Mouse (Mus musculus): Measurements from ENCODE around the gene Zkscan3. TPM values are rescaled to one million over a fixed set of nuclear protein-coding genes. Genes with fewer than 3 reads are reported as not detected.
A peak's percentile ranks its signal among the peaks of the same experiment; 100 is the strongest.

The Zkscan3 gene
- polyA plus RNA-seq (2012; rRNA removed) (71.0 and 81.2 TPM in 2 replicates), polyA plus RNA-seq (2014; fragmentation: Nextera tagmentation; extraction: Ambion mirVana) (74.6 and 82.0 TPM in 2 replicates)

DNA sequence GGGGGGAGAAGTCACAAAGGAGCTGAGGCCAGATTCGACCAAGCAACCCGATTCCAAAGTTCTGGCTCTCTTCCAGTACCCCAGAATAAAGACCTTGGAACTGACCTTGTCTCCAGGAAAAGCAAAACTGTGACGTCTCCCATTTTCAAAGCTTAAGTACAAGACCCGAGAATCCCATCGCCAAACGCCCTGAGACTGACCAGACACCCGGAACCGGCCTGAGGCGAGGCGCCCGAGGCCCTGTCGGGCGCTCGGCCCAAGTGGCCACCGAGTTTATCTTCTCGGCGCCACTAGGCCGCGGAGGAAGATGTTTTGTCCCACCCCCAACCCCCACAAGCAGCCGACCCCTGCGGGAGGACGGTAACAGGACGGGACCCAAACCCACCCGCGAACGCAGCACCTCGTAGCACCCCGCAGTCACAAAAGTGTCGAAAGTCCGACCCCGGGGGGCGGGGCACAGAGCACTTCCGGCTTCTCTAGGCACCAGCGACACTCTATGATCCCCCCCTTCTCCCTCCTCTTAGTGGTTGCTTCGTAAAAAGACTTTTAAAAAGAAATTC, at the start of gene Zkscan3:
Zkscan3 (minus strand) TSS at position 469 of the 560 bp plus-strand sequence.
- peak; percentile 94 for DNase-seq (ENCODE audit: low spot score)
- ATAC-seq (ENCODE audit: low FRiP score, low read depth), result peak; percentile 96
- WGBS, result under 1% methylated on average over 35 of the region's 35 CpGs
- H3K9ac ChIP-seq (ENCODE audit: low read depth, low read length, severe bottlenecking), result peak within 1 kb of the TSS; percentile 87
- H3K4me2 ChIP-seq (replicated peaks; ENCODE audit: low read depth, low read length, severe bottlenecking), result peak within 1 kb of the TSS; percentile 69
- peak; percentile 40; the same call in 1 of the 2 replicates for TF ChIP-seq POLR2A (IDR thresholded peaks at IDR 0.05; ENCODE audit: borderline replicate concordance, extremely low read depth, insufficient read depth, insufficient read length)
- H3K27ac ChIP-seq (replicated peaks; ENCODE audit: low read depth, low read length), result peak within 1 kb of the TSS; percentile 76; the same call in 1 of the 2 replicates
- H3K27me3 ChIP-seq (ENCODE audit: control insufficient read depth, insufficient read depth, low read length), result no peaks in the 10 kb centered on the region
- peak within 1 kb of the TSS; percentile 83 for H3K4me3 ChIP-seq (replicated peaks; ENCODE audit: low read length)
- H3K4me1 ChIP-seq (ENCODE audit: control insufficient read depth, insufficient read depth, low read length), result peaks cover 10% of the 10 kb centered on the region; the same call in 1 of the 2 replicates
- peaks cover 17% of the 10 kb centered on the region for H3K36me3 ChIP-seq (ENCODE audit: control insufficient read depth, insufficient read depth, low read length)
- H3K9me3 ChIP-seq (ENCODE audit: control insufficient read depth, low read length), result no peaks in the 10 kb centered on the region

DNA sequence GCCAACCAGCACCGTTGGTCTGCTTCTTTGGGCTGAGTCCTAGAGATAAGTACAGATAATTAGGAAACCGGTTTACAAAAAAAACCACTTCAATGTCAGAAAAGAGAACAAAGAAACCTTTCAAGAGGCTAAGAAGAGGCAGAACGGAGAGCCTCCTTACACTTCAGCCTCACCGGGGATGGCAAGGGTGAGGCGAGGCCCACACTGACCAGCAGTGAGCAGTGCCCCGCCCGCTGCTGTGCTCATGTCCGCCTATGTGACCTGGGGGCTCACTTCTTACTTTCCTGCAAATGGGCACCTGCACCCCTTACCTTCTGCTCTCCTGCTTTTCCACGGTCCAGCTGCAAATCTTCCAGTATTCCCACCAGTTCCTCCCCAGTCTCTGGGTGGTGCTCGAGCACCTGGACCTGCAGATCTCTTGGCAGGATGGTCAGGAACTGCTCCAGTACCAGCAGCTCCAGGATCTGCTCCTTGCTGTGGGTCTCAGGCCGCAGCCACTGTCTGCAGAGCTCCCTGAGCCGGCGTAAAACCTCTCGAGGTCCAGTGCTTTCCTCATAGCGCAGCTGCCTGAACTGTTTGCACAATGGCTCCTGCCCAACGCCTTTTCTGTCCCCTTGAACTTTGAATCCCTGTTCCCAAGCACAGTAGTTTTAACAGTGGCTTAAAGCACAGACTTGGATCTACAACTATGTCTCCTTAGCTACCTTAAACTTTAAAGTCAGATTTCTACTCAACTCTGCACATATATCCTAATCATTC, 45.5 kb upstream of the Zkscan3 start:
- no peak for TF ChIP-seq POLR2A (IDR thresholded peaks at IDR 0.05; ENCODE audit: borderline replicate concordance, extremely low read depth, insufficient read depth, insufficient read length)
- Histone ChIP-seq H3K4me1 (ENCODE audit: control insufficient read depth, insufficient read depth, low read length) (peaks cover 8% of the 10 kb centered on the region), H3K9me3 (ENCODE audit: control insufficient read depth, low read length) (no peaks in the 10 kb centered on the region), H3K36me3 (ENCODE audit: control insufficient read depth, insufficient read depth, low read length) (peaks cover 70% of the 10 kb centered on the region), H3K4me2 (replicated peaks; ENCODE audit: low read depth, low read length, severe bottlenecking) (no peak overlapping the region), H3K27me3 (ENCODE audit: control insufficient read depth, insufficient read depth, low read length) (no peaks in the 10 kb centered on the region), H3K4me3 (replicated peaks; ENCODE audit: low read length) (no peak overlapping the region), H3K27ac (replicated peaks; ENCODE audit: low read depth, low read length) (no peak overlapping the region), H3K9ac (ENCODE audit: low read depth, low read length, severe bottlenecking) (no peak overlapping the region)
- 87% methylated on average over 16 of the region's 16 CpGs for WGBS
- no peak for ATAC-seq (ENCODE audit: low FRiP score, low read depth)
- no peak for DNase-seq (ENCODE audit: low spot score)

DNA sequence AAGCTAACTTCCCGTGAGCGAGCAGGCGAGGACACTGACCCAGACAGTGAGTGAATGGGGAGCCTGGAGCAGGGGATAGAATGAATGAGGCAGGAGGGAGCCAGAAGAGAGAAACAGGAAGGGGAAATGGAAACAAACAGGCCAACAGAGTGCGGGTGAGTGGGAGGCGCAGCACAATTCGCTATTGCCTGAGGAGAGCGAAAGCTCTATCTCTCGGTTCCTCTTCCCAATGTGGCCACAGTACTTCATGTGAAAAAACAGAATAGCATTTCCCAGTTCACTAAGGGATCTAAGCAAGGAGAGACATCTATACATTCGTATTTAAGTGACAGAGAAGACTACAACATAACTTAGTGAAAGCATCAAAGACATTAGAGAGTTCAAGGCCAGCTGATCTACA, 44.2 kb upstream of the Zkscan3 start:
- Histone ChIP-seq H3K36me3 (ENCODE audit: control insufficient read depth, insufficient read depth, low read length) (peaks cover 75% of the 10 kb centered on the region), H3K4me1 (ENCODE audit: control insufficient read depth, insufficient read depth, low read length) (no peaks in the 10 kb centered on the region), H3K27ac (replicated peaks; ENCODE audit: low read depth, low read length) (no peak overlapping the region), H3K4me2 (replicated peaks; ENCODE audit: low read depth, low read length, severe bottlenecking) (no peak overlapping the region), H3K4me3 (replicated peaks; ENCODE audit: low read length) (no peak overlapping the region), H3K9me3 (ENCODE audit: control insufficient read depth, low read length) (no peaks in the 10 kb centered on the region), H3K9ac (ENCODE audit: low read depth, low read length, severe bottlenecking) (no peak overlapping the region), H3K27me3 (ENCODE audit: control insufficient read depth, insufficient read depth, low read length) (no peaks in the 10 kb centered on the region)
- no peak for TF ChIP-seq POLR2A (IDR thresholded peaks at IDR 0.05; ENCODE audit: borderline replicate concordance, extremely low read depth, insufficient read depth, insufficient read length)
- no peak for ATAC-seq (ENCODE audit: low FRiP score, low read depth)
- DNase-seq (ENCODE audit: low spot score), result no peak
- WGBS, result 85% methylated on average over 9 of the region's 9 CpGs

DNA sequence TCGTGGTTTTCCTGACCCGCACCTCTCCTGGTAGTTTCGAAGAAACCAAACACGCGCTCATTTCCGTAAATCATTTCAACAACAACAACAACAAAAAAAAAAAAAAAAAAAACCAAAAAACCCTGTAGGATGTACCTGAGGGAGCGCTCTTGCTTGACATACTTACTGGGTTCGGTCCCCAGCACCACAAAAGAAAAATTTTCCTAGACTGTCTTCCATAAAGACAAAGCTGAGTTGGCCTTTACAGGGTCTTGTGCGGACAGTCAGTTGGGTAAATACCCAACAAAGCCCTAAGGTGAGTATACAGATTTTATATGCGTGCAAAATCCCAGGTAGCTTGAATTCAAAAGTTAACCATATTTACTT, 38.6 kb upstream of the Zkscan3 start:
- Histone ChIP-seq H3K4me3 (replicated peaks; ENCODE audit: low read length) (peak overlapping the region; percentile 60), H3K4me2 (replicated peaks; ENCODE audit: low read depth, low read length, severe bottlenecking) (peak overlapping the region; percentile 84), H3K9me3 (ENCODE audit: control insufficient read depth, low read length) (no peaks in the 10 kb centered on the region), H3K9ac (ENCODE audit: low read depth, low read length, severe bottlenecking) (peak overlapping the region; percentile 72), H3K27ac (replicated peaks; ENCODE audit: low read depth, low read length) (peak overlapping the region; percentile 68; the same call in 1 of the 2 replicates), H3K27me3 (ENCODE audit: control insufficient read depth, insufficient read depth, low read length) (no peaks in the 10 kb centered on the region), H3K4me1 (ENCODE audit: control insufficient read depth, insufficient read depth, low read length) (no peaks in the 10 kb centered on the region), H3K36me3 (ENCODE audit: control insufficient read depth, insufficient read depth, low read length) (peaks cover 36% of the 10 kb centered on the region)
- 15% methylated on average over 10 of the region's 10 CpGs for WGBS
- no peak for TF ChIP-seq POLR2A (IDR thresholded peaks at IDR 0.05; ENCODE audit: borderline replicate concordance, extremely low read depth, insufficient read depth, insufficient read length)
- DNase-seq (ENCODE audit: low spot score) (no peak), ATAC-seq (ENCODE audit: low FRiP score, low read depth) (no peak)

DNA sequence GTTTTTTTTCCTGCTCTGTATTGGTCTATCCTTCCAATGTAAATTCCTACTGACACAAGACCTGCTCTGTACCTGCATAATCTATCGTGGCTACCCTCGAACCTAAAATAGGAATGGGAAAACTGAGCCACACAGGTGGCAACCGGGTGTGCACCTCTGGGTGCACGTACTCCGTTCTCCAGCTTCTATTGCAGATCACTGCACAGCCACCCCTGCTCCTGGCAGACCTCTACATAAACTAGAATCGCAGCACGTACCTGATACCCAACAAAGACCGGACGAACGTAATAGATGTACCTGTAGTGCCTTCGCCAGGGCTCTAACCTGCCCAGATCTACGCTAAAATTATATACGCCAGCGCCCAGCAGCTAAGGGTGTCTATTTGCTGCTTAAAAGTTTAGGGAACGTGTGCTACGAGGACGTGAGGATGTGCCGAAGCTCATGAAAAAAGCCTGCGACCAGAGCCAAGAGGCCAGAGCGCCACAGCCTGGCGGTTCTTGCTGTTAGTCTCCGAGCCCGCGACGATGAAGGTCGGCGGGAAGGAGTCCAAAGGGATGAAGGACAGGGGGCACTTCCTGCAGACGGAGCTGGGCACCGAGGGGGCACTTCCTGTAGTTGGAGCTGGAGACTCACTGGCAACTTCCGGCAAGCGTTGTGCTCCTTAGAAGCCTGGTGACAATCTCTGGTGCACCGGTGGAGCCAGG, 38.1 kb upstream of the Zkscan3 start, which contains the start of gene Pgbd1:
Pgbd1 (minus strand) TSS at position 556 of the 704 bp plus-strand sequence.
- peak within 1 kb of the TSS; percentile 68 for H3K27ac ChIP-seq (replicated peaks; ENCODE audit: low read depth, low read length)
- H3K36me3 ChIP-seq (ENCODE audit: control insufficient read depth, insufficient read depth, low read length), result peaks cover 31% of the 10 kb centered on the region
- H3K4me2 ChIP-seq (replicated peaks; ENCODE audit: low read depth, low read length, severe bottlenecking), result peak within 1 kb of the TSS; percentile 84
- H3K9me3 ChIP-seq (ENCODE audit: control insufficient read depth, low read length), result no peaks in the 10 kb centered on the region
- H3K4me1 ChIP-seq (ENCODE audit: control insufficient read depth, insufficient read depth, low read length), result no peaks in the 10 kb centered on the region
- peak within 1 kb of the TSS; percentile 72 for H3K9ac ChIP-seq (ENCODE audit: low read depth, low read length, severe bottlenecking)
- TF ChIP-seq POLR2A (IDR thresholded peaks at IDR 0.05; ENCODE audit: borderline replicate concordance, extremely low read depth, insufficient read depth, insufficient read length), result 0 out of 2 replicates have a peak, but pooled peaks have one; percentile 9
- ATAC-seq (ENCODE audit: low FRiP score, low read depth), result peak; percentile 87
- H3K4me3 ChIP-seq (replicated peaks; ENCODE audit: low read length), result peak within 1 kb of the TSS; percentile 60
- WGBS, result 1% methylated on average over 32 of the region's 32 CpGs
- H3K27me3 ChIP-seq (ENCODE audit: control insufficient read depth, insufficient read depth, low read length), result no peaks in the 10 kb centered on the region
- DNase-seq (ENCODE audit: low spot score), result peak; percentile 74
